Mouse (Mus musculus) MN1 (cell line): ENCODE data around the gene Ybey.

ENCODE experiments used
- DNase-seq: peaks from one replicate; pipeline ENCODE4 v3.0.0-alpha.2; 2016; ENCODE audit warnings: low spot score

The Ybey gene

DNA sequence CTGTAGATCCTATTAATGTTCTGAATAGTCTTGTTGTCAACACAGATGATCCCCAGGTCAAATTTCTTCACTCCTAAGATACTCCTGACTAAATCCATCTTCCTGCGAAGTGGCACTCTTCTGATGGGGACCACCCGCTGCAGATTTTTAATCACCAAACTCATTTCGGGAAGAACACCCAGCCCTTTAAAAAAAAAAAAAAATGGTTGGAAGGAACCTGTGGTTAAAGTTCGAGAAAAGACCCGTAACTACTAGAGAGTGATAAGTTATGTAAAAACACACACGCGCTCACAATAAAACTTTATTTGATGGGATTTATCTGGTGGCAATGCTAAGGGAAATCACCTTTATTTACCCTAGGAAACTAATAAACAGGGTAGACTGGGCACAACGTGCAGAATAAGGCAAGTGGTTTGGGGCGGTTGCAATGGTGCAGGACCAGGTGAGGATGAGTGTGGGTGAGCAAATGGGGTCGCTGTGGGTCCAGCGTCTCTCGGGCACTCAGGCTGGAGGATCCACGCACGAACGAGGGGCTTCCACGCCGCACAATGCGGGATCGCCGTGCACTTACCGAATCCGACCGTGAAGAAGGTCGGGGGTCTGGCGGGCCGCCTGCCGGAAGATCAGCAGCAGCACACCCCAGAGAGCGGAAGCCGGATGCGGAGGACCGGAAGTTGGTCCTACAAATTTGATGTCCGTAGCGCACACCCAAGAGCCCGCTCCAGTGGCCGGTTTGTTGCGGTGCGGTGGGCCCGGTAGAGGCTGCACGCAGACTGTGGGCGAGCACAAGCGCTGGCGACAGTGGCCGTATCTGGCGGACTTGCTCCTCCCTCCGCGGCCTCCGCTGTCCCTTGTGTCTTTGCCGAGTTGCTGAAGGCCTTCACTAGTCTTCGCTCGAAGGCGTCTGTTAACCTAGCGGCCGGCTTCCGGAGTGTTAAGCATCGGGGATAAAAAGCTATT, at the start of gene Ybey, which contains the start of gene Mcm3ap:
TSS of gene Ybey (minus strand) at position 912 of the 960 bp plus-strand sequence.
TSS of gene Mcm3ap (plus strand) at position 725 of the 960 bp plus-strand sequence.
- DNase-seq: peak; percentile 94

DNA sequence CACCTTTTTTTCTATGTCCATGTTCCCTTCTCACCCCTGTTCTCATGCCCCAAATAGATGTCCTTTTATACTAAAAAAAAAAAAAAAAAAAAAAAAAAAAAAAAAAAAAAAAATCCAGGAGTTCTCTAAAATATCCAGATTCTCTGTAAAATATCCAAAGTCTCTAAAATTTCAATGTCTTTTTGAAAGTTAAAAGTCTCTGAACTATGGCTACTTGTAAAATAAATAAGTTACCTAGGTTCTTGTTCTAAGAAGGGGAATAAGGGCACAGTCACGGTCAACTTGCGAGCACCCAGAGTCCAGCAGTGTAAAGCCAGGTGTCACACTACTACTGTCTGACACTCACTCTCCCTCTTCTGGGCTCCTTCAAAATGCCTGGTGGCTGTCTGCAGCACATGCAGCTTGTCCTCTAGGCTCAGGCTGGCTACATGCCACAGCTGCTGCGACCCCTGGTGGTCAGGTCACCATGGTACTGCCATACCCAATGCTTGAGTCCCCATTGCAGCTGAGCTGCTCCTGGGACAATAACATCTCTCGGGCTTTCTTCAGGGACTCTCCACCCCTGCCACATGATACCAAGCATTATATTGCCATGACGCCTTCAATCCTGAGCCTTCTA, 44.2 kb upstream of the Ybey start:
- peak; percentile 80 for DNase-seq

- DNase-seq: no peak
These were observed 37.0 kb upstream of the Ybey start for GRCm38 (mm10) chr10:76505865-76506264.

- no peak for DNase-seq
These were observed 35.5 kb upstream of the Ybey start for GRCm38 (mm10) chr10:76504271-76504943.

- DNase-seq: no peak
These were observed 28.6 kb upstream of the Ybey start for GRCm38 (mm10) chr10:76497522-76497921.

DNA sequence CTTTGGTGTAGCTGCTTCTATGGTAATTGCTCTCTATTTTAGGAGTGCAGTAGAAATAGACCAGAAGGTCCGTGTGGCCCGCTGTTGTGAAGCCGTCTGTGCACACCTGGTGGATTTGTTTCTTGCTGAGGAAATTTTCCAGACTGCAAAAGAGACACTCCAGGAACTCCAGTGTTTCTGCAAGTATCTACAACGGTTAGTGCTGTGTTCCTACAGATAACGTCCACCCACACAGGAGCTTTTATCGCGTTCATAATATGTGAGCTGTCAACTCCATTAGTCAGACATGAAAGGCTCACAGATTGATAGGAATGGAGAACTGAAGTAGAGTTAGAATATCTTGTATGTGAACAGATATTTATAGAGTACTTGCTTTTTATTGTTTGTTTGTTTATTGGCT, 27.5 kb upstream of the Ybey start:
- no peak for DNase-seq

DNA sequence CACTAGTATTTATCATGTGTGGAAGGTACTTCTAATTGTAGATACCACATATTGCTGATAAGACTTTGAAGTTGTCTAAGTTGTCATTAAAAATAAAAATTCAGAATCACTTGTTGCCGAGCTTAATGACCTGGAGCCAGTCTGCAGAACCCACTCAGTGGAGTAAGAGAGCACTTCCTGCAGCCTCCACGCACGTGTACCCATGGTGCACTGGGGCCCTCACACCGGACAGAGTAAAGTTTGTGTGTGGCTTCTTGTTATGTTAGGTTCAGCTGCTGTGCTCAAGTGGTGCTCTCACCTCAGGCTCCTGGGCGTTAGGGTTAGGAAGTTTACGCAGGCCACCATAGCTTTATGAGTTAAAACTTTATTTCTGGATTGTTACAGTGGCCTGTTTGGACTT, 26.6 kb upstream of the Ybey start:
- DNase-seq: no peak

- no peak for DNase-seq
These were observed 24.6 kb upstream of the Ybey start for GRCm38 (mm10) chr10:76493527-76493926.

DNA sequence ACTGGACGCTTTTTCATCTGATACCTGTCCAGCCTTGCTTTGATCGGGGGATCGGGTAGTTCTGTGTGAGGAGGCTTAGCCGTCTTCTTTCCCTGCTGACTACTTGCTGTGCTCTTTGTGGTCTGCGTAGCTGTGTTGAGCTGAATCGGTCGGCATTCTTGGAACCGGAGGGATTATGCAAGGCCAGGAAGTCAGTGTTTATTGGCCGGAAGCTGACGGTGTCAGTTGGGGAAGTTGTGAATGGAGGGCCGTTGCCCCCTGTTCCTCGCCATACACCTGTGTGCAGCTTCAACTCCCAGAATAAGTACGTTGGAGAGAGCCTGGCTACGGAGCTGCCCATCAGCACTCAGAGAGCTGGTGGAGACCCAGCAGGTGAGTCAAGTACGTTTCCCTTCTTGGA, 20.3 kb upstream of the Ybey start:
- no peak for DNase-seq

GRCm38 (mm10) chr10:76488265-76488664, 19.4 kb upstream of the Ybey start:
- no peak for DNase-seq

DNA sequence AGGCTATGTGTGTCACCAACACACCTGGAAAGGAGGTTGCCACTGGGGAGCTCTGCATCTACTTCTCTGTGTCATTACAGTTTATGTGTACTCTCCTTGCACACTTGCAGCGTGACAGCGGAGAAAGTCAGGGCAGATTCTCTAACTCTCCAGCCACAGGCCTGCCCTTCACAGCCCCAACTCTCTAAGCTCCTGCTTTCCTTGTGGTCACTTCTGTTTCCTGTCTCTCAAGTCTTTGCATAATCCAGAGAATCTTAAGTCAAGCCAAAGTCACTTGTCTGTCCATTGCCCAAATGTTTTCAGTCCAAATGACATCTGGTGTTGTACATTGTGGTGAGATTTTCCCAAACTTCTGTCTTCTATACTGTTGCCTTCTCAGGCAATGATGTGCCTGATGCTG, 17.4 kb upstream of the Ybey start:
- no peak for DNase-seq

GRCm38 (mm10) chr10:76481480-76481879, 12.6 kb upstream of the Ybey start:
- DNase-seq: no peak

- no peak for DNase-seq
These were observed 11.9 kb upstream of the Ybey start for GRCm38 (mm10) chr10:76480851-76481250.

GRCm38 (mm10) chr10:76473759-76474158, 4.8 kb upstream of the Ybey start:
- no peak for DNase-seq

DNA sequence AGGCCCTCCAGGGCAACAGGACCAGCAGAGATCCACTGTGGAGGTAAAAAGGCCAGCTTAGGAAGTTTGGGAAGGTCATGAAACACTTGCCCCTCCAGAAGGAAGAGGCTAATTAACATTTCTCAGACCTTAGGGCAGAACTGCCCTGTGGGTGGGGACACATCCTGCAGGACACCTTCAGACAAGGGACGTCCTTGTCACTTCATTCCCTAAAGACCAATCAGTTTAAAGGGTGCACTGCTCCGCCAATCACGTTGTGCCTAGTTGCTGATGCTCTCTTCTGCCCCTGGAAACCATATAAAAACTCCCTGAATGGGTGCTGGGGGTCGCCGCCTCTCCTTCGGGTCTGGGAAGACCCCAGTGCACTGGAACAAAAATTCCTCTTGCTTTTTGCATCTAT, 6.2 kb downstream of the Ybey start:
- DNase-seq: no peak

GRCm38 (mm10) chr10:76462312-76462711, 6.6 kb downstream of the Ybey start:
- no peak for DNase-seq

GRCm38 (mm10) chr10:76461255-76461654, 7.7 kb downstream of the Ybey start:
- no peak for DNase-seq

- DNase-seq: peak; percentile 53
These were observed 13.6 kb downstream of the Ybey start for GRCm38 (mm10) chr10:76455289-76455688.

DNA sequence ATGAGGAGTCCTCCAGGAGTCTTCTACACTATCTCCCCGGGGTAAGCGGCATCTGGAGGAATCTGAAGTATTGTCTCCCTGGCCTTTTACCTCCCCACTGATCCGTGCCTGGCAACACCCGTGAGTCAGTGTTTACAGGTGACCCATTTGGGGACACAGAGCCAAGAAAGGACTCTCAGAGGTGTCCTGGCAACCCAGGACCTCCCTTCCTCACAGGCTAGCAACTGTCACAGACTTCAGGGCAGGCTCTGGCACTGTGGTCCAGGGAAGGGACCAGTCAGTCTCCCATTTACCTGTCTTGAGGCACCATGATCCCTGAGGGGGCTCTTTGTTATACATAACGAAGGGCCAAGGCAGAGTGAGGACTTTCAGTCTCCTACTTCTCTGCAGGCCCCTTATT, 20.1 kb downstream of the Ybey start, which contains the start of gene 2610028H24Rik:
TSS of gene 2610028H24Rik (plus strand) at position 231 of the 400 bp plus-strand sequence.
- no peak for DNase-seq

GRCm38 (mm10) chr10:76447406-76448229, 21.3 kb downstream of the Ybey start:
- DNase-seq: no peak

DNA sequence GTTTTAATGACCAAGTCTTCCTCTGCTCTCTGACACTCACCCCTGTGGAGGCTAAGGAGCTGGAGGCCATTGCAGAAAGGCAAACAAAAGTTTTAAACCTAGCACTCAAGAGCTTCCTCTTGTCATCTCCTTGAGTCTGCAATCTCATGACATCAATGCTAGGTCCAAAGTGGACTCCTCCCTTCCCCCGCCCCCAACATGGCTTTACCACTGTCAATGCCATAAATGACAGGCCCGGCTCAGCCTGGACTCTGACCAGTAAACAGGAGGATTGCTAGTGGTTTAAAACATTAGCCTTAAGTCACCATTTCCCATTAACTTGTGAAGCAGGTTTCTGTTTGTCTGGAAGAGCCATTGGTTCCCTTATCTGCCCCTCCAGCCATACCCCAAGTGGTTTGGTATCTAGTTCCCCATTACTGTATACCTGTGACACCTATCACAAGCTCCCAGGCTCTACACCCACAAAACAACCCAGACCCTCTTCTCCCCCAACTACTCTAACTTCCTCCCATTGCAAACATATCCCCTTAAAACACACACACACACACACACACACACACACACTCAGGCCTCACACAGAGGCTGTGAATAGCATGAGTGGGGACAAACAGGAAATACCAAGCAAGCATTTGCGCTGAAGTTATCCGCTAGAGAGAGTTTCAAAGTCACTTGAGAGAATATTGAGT, 22.8 kb downstream of the Ybey start:
- no peak for DNase-seq
